Mouse (Mus musculus) MEL (cell line): Measurements from ENCODE around the gene Clec16a. TPM values are rescaled to one million over a fixed set of nuclear protein-coding genes. Genes with fewer than 3 reads are reported as not detected.

Experiments
- DNase-seq: peaks from one replicate; pipeline ENCODE4 v3.0.0; 2011; ENCODE audit warnings: low read depth, low spot score
- H3K27ac ChIP-seq: 2 replicates; pipeline ENCODE4 v1.5.1; 2012; ENCODE audit warnings: low read depth, mild to moderate bottlenecking, control low read depth, low read length, moderate library complexity; ENCODE audit not compliant: control insufficient read depth
- H3K27me3 ChIP-seq, 2 experiments: fragments of 150-350 bp in 1 of 2; sonication (generic) in 1 of 2; 2 replicates each; pipeline ENCODE4 v1.6.1; 2012; ENCODE audit warnings: low read length in 2 of 2, mild to moderate bottlenecking in 2 of 2, improper control_type of control experiment in 1 of 2, moderate library complexity in 1 of 2; ENCODE audit not compliant: insufficient read depth in 2 of 2, control insufficient read depth in 1 of 2
- H3K36me3 ChIP-seq, 2 experiments: 2 replicates each; pipeline ENCODE4 v1.6.1; 2012 to 2014; ENCODE audit warnings: low read length in 2 of 2, improper control_type of control experiment in 1 of 2, inconsistent platforms in 1 of 2, mild to moderate bottlenecking in 1 of 2; ENCODE audit not compliant: insufficient read depth in 2 of 2, control insufficient read depth in 1 of 2
- H3K4me1 ChIP-seq, 2 experiments: fragments of 150-350 bp in 1 of 2; sonication (generic) in 1 of 2; 2 replicates each; pipeline ENCODE4 v1.6.1; 2012; ENCODE audit warnings: low read length in 2 of 2, improper control_type of control experiment in 1 of 2, mild to moderate bottlenecking in 1 of 2; ENCODE audit not compliant: insufficient read depth in 2 of 2, control insufficient read depth in 1 of 2
- H3K4me3 ChIP-seq, 2 experiments: fragments of 150-350 bp in 1 of 2; sonication (generic) in 1 of 2; 2 replicates each; pipeline ENCODE4 v1.5.1; 2012; ENCODE audit warnings: low read depth in 2 of 2, low read length in 2 of 2, mild to moderate bottlenecking in 2 of 2, moderate library complexity in 2 of 2, control low read depth in 1 of 2, improper control_type of control experiment in 1 of 2; ENCODE audit not compliant: control insufficient read depth in 1 of 2, insufficient read depth in 1 of 2
- H3K79me2 ChIP-seq: 2 replicates; pipeline ENCODE4 v1.6.1; 2012; ENCODE audit warnings: mild to moderate bottlenecking, low read length, moderate library complexity; ENCODE audit not compliant: control insufficient read depth, poor library complexity, insufficient read depth
- H3K9ac ChIP-seq: 2 replicates; pipeline ENCODE4 v1.6.1; 2012; ENCODE audit warnings: low read depth, mild to moderate bottlenecking, control low read depth, low read length, moderate library complexity; ENCODE audit not compliant: control insufficient read depth, poor library complexity, severe bottlenecking
- H3K9me3 ChIP-seq: fragments of 150-350 bp; sonication (generic); replicated peaks from 2 replicates; pipeline ENCODE4 v1.6.1; 2012; ENCODE audit warnings: mild to moderate bottlenecking, low read length, improper control_type of control experiment, moderate library complexity; ENCODE audit not compliant: insufficient read depth
- BHLHE40 ChIP-seq: IDR thresholded peaks from 2 replicates; pipeline ENCODE4 v1.6.1; 2012; ENCODE audit warnings: low read depth, mild to moderate bottlenecking, inconsistent platforms, low read length, improper control_type of control experiment, borderline replicate concordance
- CHD2 ChIP-seq: IDR thresholded peaks from 2 replicates; pipeline ENCODE4 v1.6.1; 2011; ENCODE audit warnings: low read length, improper control_type of control experiment
- CTCF ChIP-seq, 3 experiments: IDR thresholded peaks in 2 of 3; conservative IDR thresholded peaks in 1 of 3; 2 replicates each; pipeline ENCODE4 v1.5.1; 2011 to 2012; ENCODE audit warnings: low read length in 3 of 3, low read depth in 2 of 3, mild to moderate bottlenecking in 2 of 3, improper control_type of control experiment in 1 of 3, inconsistent platforms in 1 of 3, mixed read lengths in 1 of 3, moderate library complexity in 1 of 3; ENCODE audit not compliant: control insufficient read depth in 1 of 3, insufficient read depth in 1 of 3, poor library complexity in 1 of 3, severe bottlenecking in 1 of 3
- E2F4 ChIP-seq: IDR thresholded peaks from 2 replicates; pipeline ENCODE4 v1.6.1; 2011; ENCODE audit warnings: low read depth, low read length, improper control_type of control experiment, borderline replicate concordance
- EP300 ChIP-seq, 2 experiments: IDR thresholded peaks; 2 replicates each; pipeline ENCODE4 v1.6.1; 2011; ENCODE audit warnings: improper control_type of control experiment in 2 of 2, low read length in 2 of 2, low read depth in 1 of 2, mild to moderate bottlenecking in 1 of 2
- GATA1 ChIP-seq: IDR thresholded peaks from 2 replicates; pipeline ENCODE4 v1.6.1; 2011; ENCODE audit warnings: low read depth, low read length, improper control_type of control experiment
- HCFC1 ChIP-seq: IDR thresholded peaks from 2 replicates; pipeline ENCODE4 v1.6.1; 2012; ENCODE audit warnings: low read depth, mild to moderate bottlenecking, inconsistent platforms, low read length, improper control_type of control experiment, moderate library complexity
- JUND ChIP-seq: IDR thresholded peaks from 2 replicates; pipeline ENCODE4 v1.6.1; 2011; ENCODE audit warnings: low read depth, mild to moderate bottlenecking, improper control_type of control experiment, low read length
- MAX ChIP-seq: IDR thresholded peaks from 2 replicates; pipeline ENCODE4 v1.6.1; 2011; ENCODE audit warnings: low read length, improper control_type of control experiment
- MAZ ChIP-seq: IDR thresholded peaks from 2 replicates; pipeline ENCODE4 v1.6.1; 2012; ENCODE audit warnings: low read depth, mild to moderate bottlenecking, inconsistent platforms, low read length, improper control_type of control experiment
- MEF2A ChIP-seq: IDR thresholded peaks from 2 replicates; pipeline ENCODE4 v1.6.1; 2014; ENCODE audit warnings: low read depth, mild to moderate bottlenecking, inconsistent platforms, low read length, improper control_type of control experiment; ENCODE audit not compliant: poor library complexity, insufficient replicate concordance, severe bottlenecking; ENCODE audit errors: extremely low read depth
- NRF1 ChIP-seq: IDR thresholded peaks from 2 replicates; pipeline ENCODE4 v1.6.1; 2014; ENCODE audit warnings: low read depth, mild to moderate bottlenecking, inconsistent platforms, low read length, improper control_type of control experiment, moderate library complexity; ENCODE audit not compliant: poor library complexity, insufficient read depth, severe bottlenecking
- POLR2A ChIP-seq, 2 experiments: IDR thresholded peaks; 2 replicates each; pipeline ENCODE4 v1.6.1; 2011 to 2012; ENCODE audit warnings: low read length in 2 of 2, mild to moderate bottlenecking in 2 of 2, control low read depth in 1 of 2, improper control_type of control experiment in 1 of 2, low read depth in 1 of 2, moderate library complexity in 1 of 2; ENCODE audit not compliant: control insufficient read depth in 1 of 2, insufficient read depth in 1 of 2, poor library complexity in 1 of 2
- RAD21 ChIP-seq: IDR thresholded peaks from 2 replicates; pipeline ENCODE4 v1.6.1; 2011; ENCODE audit warnings: mild to moderate bottlenecking, low read depth, low read length, improper control_type of control experiment
- RCOR1 ChIP-seq: IDR thresholded peaks from 2 replicates; pipeline ENCODE4 v1.6.1; 2012; ENCODE audit warnings: low read depth, mild to moderate bottlenecking, inconsistent platforms, low read length, improper control_type of control experiment
- SIN3A ChIP-seq: IDR thresholded peaks from 2 replicates; pipeline ENCODE4 v1.6.1; 2012; ENCODE audit warnings: low read length, improper control_type of control experiment, inconsistent platforms
- TCF12 ChIP-seq: IDR thresholded peaks from 2 replicates; pipeline ENCODE4 v1.6.1; 2014; ENCODE audit warnings: low read depth, mild to moderate bottlenecking, inconsistent platforms, low read length, improper control_type of control experiment, moderate library complexity
- UBTF ChIP-seq: IDR thresholded peaks from 2 replicates; pipeline ENCODE4 v1.6.1; 2012; ENCODE audit warnings: low read depth, mild to moderate bottlenecking, inconsistent platforms, low read length, improper control_type of control experiment, moderate library complexity, borderline replicate concordance; ENCODE audit not compliant: insufficient read depth
- ZMIZ1 ChIP-seq: IDR thresholded peaks from 2 replicates; pipeline ENCODE4 v1.6.1; 2012; ENCODE audit warnings: low read depth, mild to moderate bottlenecking, inconsistent platforms, low read length, improper control_type of control experiment, moderate library complexity
- ZNF384 ChIP-seq: IDR thresholded peaks from 2 replicates; pipeline ENCODE4 v1.6.1; 2012; ENCODE audit warnings: low read depth, mild to moderate bottlenecking, inconsistent platforms, low read length, improper control_type of control experiment
- polyA plus RNA-seq, 2 experiments: library from polyadenylated mRNA; stranded (reverse) in 1 of 2; unstranded in 1 of 2; fragments of >175 nt in 1 of 2; fragments of >200 nt in 1 of 2; gene quantifications; 2 replicates each; pipeline versions ENCODE4 v1.2.1 to v1.2.4; 2012; ENCODE audit warnings: low replicate concordance in 2 of 2, low read depth in 1 of 2; ENCODE audit not compliant: insufficient read length in 2 of 2, insufficient read depth in 1 of 2, missing spikeins in 1 of 2
- total RNA-seq: library from RNA; depleted of rRNA; stranded (reverse); fragments of 300-350 nt; gene quantifications from 2 replicates; pipeline ENCODE4 v1.2.3, GENCODE M21; 2012

Gene Clec16a
- total and polyA plus RNA-seq, 3 experiments = 10.4 to 49.3 (median 22.1) TPM

- TF ChIP-seq CTCF (IDR thresholded peaks at IDR 0.05 in 2 of 3, conservative IDR thresholded peaks at IDR 0.05 in 1 of 3; ENCODE audit: control insufficient read depth in 1 of 3, insufficient read depth in 1 of 3, low read depth in 2 of 3, low read length in 3 of 3, poor library complexity in 1 of 3, severe bottlenecking in 1 of 3) = no peak
- no peak for TF ChIP-seq CHD2
Observed at GRCm38 (mm10) chr16:10676461-10677066, 131.4 kb downstream of the Clec16a start (continued).

- 0 out of 4 replicates have a peak, but pooled peaks cover 0 to under 1% of the 10 kb centered on the region in 2 experiments for H3K36me3 ChIP-seq
- H3K9me3 ChIP-seq = no peaks in the 10 kb centered on the region
- H3K4me1 ChIP-seq = no peaks in the 10 kb centered on the region; a peak in 1 of 4 replicates
- DNase-seq = no peak
- TF ChIP-seq JUND (no peak), MAZ (no peak), MEF2A (no peak), HCFC1 (no peak), TCF12 (no peak), RAD21 (no peak), RCOR1 (no peak), SIN3A (no peak), POLR2A (IDR thresholded peaks at IDR 0.05; ENCODE audit: control insufficient read depth in 1 of 2, insufficient read depth in 1 of 2, low read depth in 1 of 2, low read length in 2 of 2, poor library complexity in 1 of 2) (no peak), ZNF384 (no peak), BHLHE40 (no peak), NRF1 (no peak), EP300 (IDR thresholded peaks at IDR 0.05; ENCODE audit: low read depth in 1 of 2, low read length in 2 of 2) (no peak), GATA1 (no peak), E2F4 (no peak), UBTF (no peak), MAX (no peak), ZMIZ1 (no peak)
- H3K79me2 ChIP-seq = no peaks in the 10 kb centered on the region
- H3K9ac ChIP-seq = no peak overlapping the region
- H3K4me3 ChIP-seq = no peak overlapping the region
- H3K27ac ChIP-seq = no peak overlapping the region
- H3K27me3 ChIP-seq = no peaks in the 10 kb centered on the region
Observed at GRCm38 (mm10) chr16:10682521-10682920, 137.4 kb downstream of the Clec16a start.
